Comparison of ENCODE assay signal across 8 mouse cellular contexts in genomic region chr16:91553625-91554024, GRCm38 (mm10). TPM values are rescaled to one million over a fixed set of nuclear protein-coding genes. Genes with fewer than 3 reads are reported as not detected.
DNase-seq lines count a peak whose midpoint lies in the region.
"Had no signal": no experiment of that assay in that cellular context is flagged by ENCODE, and none has a peak within 500 bp of the region (broad histone marks: within the 10 kb centered on the region; RNA-seq: fewer than 3 reads in every experiment).

No protein-coding gene starts in this region.

- peaks cover 68% of the 10 kb centered on the region for H3K4me1 ChIP-seq in embryonic facial prominence, embryonic 10.5 days

- no peaks in the 10 kb centered on the region for H3K27me3 ChIP-seq in embryonic facial prominence, embryonic 10.5 days (replicated peaks; ENCODE audit: low read depth, poor library complexity, severe bottlenecking)
- H3K27me3 ChIP-seq in splenic B cell, adult 2 months (ENCODE audit: control insufficient read depth, insufficient read depth, low read length, poor library complexity, severe bottlenecking): no peaks in the 10 kb centered on the region

- peak; percentile 37 for DNase-seq in left cerebral cortex, postnatal 4 days
- no peak for DNase-seq in left cerebral cortex, postnatal 36 days (ENCODE audit: low spot score in 2 of 2)
- no peak for DNase-seq in embryonic facial prominence, embryonic 10.5 days (ENCODE audit: low spot score)
- peak; percentile 65 for DNase-seq in kidney, adult 9 months
- DNase-seq in splenic B cell, adult 2 months (ENCODE audit: low read depth, low spot score): peak; percentile 37
- DNase-seq in right cerebral cortex, postnatal 14 days: no peak
- no peak for DNase-seq in right cerebral cortex, postnatal 4 days

- intact Hi-C loops in left cerebral cortex, postnatal 4 days (cut with DNase I): no loop called here
- intact Hi-C loops in left cerebral cortex, postnatal 36 days (cut with DNase I): no loop called here

- H3K4me3 ChIP-seq in embryonic facial prominence, embryonic 10.5 days: no peak overlapping the region

- WGBS in embryonic facial prominence, embryonic 10.5 days: 56% methylated on average over 12 of the region's 12 CpGs

- peak overlapping the region; percentile 32; the same call in 1 of the 2 replicates for H3K27ac ChIP-seq in embryonic facial prominence, embryonic 10.5 days (replicated peaks)
- H3K27ac ChIP-seq: macrophage had no signal

- H3K36me3 ChIP-seq in embryonic facial prominence, embryonic 10.5 days (replicated peaks): peaks cover 27% of the 10 kb centered on the region
- peaks cover 24% of the 10 kb centered on the region for H3K36me3 ChIP-seq in splenic B cell, adult 2 months (ENCODE audit: control insufficient read depth, insufficient read depth, low read length, poor library complexity, severe bottlenecking)

- no peaks in the 10 kb centered on the region for H3K9me3 ChIP-seq in embryonic facial prominence, embryonic 10.5 days

RNA-seq across cellular contexts. Expression of gene Ifngr2, which starts 6.8 kb away (rescaled TPM):
- 10 to 100 TPM; 88.8 to 89.4 TPM for total RNA-seq in left cerebral cortex, postnatal 4 days (2021)
- 10 to 100 TPM; 33.6 to 39.8 TPM for total RNA-seq in left cerebral cortex, postnatal 36 days (2021)
- 29.9 and 32.7 TPM in 2 replicates for polyA plus RNA-seq in embryonic facial prominence, embryonic 10.5 days (2016; fragmentation: Nextera tagmentation; extraction: Ambion mirVana)

RNA-seq across cellular contexts. Expression of gene Tmem50b, which starts 44.0 kb away (rescaled TPM):
- total RNA-seq in left cerebral cortex, postnatal 4 days (2021): 10 to 100 TPM; 76.3 to 77.4 TPM
- total RNA-seq in left cerebral cortex, postnatal 36 days (2021): 10 to 100 TPM; 90.7 to 92.5 TPM
- polyA plus RNA-seq in embryonic facial prominence, embryonic 10.5 days (2016; fragmentation: Nextera tagmentation; extraction: Ambion mirVana): 25.6 and 28.5 TPM in 2 replicates

Comparison
In these comparisons a context has a peak if more than half of its experiments do, and no peak if none do; other contexts are left out.
1. DNase-seq: peak in left cerebral cortex, postnatal 4 days (single experiment), kidney, adult 9 months (single experiment) and splenic B cell, adult 2 months (single experiment); none in left cerebral cortex, postnatal 36 days (0 of 2), embryonic facial prominence, embryonic 10.5 days (single experiment), right cerebral cortex, postnatal 14 days (single experiment) and right cerebral cortex, postnatal 4 days (single experiment).